Mouse (Mus musculus) stomach, embryonic 14.5 days (tissue): Measurements from ENCODE around the gene Col4a6. TPM values are rescaled to one million over a fixed set of nuclear protein-coding genes. Genes with fewer than 3 reads are reported as not detected.

Experiments
- ATAC-seq: fragments of 200-750 bp; cut with Nextera tagmentation; 2 replicates; pipeline ENCODE4 v1.8.0; 2017; ENCODE audit warnings: low read depth, moderate TSS enrichment; ENCODE audit not compliant: insufficient number of reproducible peaks, insufficient read depth, low FRiP score
- H3K27ac ChIP-seq: fragments of 300-500 bp; sonication (generic); 2 replicates; pipeline ENCODE4 v1.5.1; 2014; ENCODE audit warnings: mild to moderate bottlenecking, low read length, moderate library complexity, mixed read lengths
- H3K27me3 ChIP-seq: fragments of 300-500 bp; sonication (generic); 2 replicates; pipeline ENCODE4 v1.6.1; 2014; ENCODE audit warnings: low read length, control low read depth, mixed read lengths; ENCODE audit not compliant: control insufficient read depth, insufficient read depth
- H3K36me3 ChIP-seq: fragments of 300-500 bp; sonication (generic); 2 replicates; pipeline ENCODE4 v1.6.1; 2014; ENCODE audit warnings: mild to moderate bottlenecking, control low read depth, low read length, moderate library complexity, mixed read lengths; ENCODE audit not compliant: control insufficient read depth, insufficient read depth
- H3K4me1 ChIP-seq: fragments of 300-500 bp; sonication (generic); 2 replicates; pipeline ENCODE4 v1.6.1; 2014; ENCODE audit warnings: low read length, control low read depth, mixed read lengths; ENCODE audit not compliant: control insufficient read depth, insufficient read depth
- H3K4me2 ChIP-seq: fragments of 300-500 bp; sonication (generic); replicated peaks from 2 replicates; pipeline ENCODE4 v1.6.1; 2014; ENCODE audit warnings: low read depth, low read length, control low read depth
- H3K4me3 ChIP-seq: fragments of 300-500 bp; sonication (generic); 2 replicates; pipeline ENCODE4 v1.5.1; 2014; ENCODE audit warnings: low read depth, low read length, control low read depth
- H3K9ac ChIP-seq: fragments of 300-500 bp; sonication (generic); replicated peaks from 2 replicates; pipeline ENCODE4 v1.6.1; 2014; ENCODE audit warnings: low read depth, mild to moderate bottlenecking, control low read depth, low read length, moderate library complexity, mixed read lengths
- H3K9me3 ChIP-seq: fragments of 300-500 bp; sonication (generic); 2 replicates; pipeline ENCODE4 v1.6.1; 2016; ENCODE audit warnings: low read depth, low read length, control low read depth; ENCODE audit not compliant: control insufficient read depth
- WGBS: fragments of 180-500 bp; shearing (Covaris S2); extraction: QIAGEN DNeasy Blood & Tissue Kit; methylation state at CpG from one replicate; pipeline ENCODE4 v1.1.7; 2014; 5-methylcytosine and 5-hydroxymethylcytosine counted together
- polyA plus RNA-seq: library from polyadenylated mRNA; unstranded; fragments of >200 nt; fragmentation: Nextera tagmentation; extraction: Ambion mirVana; gene quantifications from 2 replicates; pipeline ENCODE4 v1.2.1, GENCODE M21; 2014

The Col4a6 gene
- polyA plus RNA-seq, 1 experiment from 2014 or later: 9.4 TPM

- no peaks in the 10 kb centered on the region for H3K4me1 ChIP-seq
- H3K9me3 ChIP-seq: no peaks in the 10 kb centered on the region
- H3K36me3 ChIP-seq: no peaks in the 10 kb centered on the region
- H3K27me3 ChIP-seq: no peaks in the 10 kb centered on the region
- no peak for ATAC-seq
- H3K4me3 ChIP-seq: no peak overlapping the region
- 44% methylated on average over 5 of the region's 5 CpGs for WGBS
- no peak overlapping the region for H3K9ac ChIP-seq
- no peak overlapping the region for H3K27ac ChIP-seq
- H3K4me2 ChIP-seq: no peak overlapping the region
Measured at GRCm38 (mm10) chrX:141212802-141213201, 261.1 kb downstream of the Col4a6 start.

- no peak for ATAC-seq
- no peak overlapping the region for H3K9ac ChIP-seq
- no peak overlapping the region for H3K4me2 ChIP-seq
- H3K27me3 ChIP-seq: no peaks in the 10 kb centered on the region
- no peak overlapping the region for H3K27ac ChIP-seq
- 68% methylated on average over 3 of the region's 3 CpGs for WGBS
- no peaks in the 10 kb centered on the region for H3K36me3 ChIP-seq
- no peaks in the 10 kb centered on the region for H3K4me1 ChIP-seq
- no peaks in the 10 kb centered on the region for H3K9me3 ChIP-seq
- no peak overlapping the region for H3K4me3 ChIP-seq
Measured at GRCm38 (mm10) chrX:141198993-141199392, 274.9 kb downstream of the Col4a6 start.

- no peaks in the 10 kb centered on the region for H3K36me3 ChIP-seq
- H3K9ac ChIP-seq: no peak overlapping the region
- H3K4me2 ChIP-seq: no peak overlapping the region
- H3K9me3 ChIP-seq: no peaks in the 10 kb centered on the region
- ATAC-seq: no peak
- H3K4me3 ChIP-seq: no peak overlapping the region
- no peaks in the 10 kb centered on the region for H3K4me1 ChIP-seq
- no peak overlapping the region for H3K27ac ChIP-seq
- no peaks in the 10 kb centered on the region for H3K27me3 ChIP-seq
Measured at GRCm38 (mm10) chrX:141195036-141195435, 278.8 kb downstream of the Col4a6 start.

- Histone ChIP-seq H3K9me3 (no peaks in the 10 kb centered on the region), H3K27ac (no peak overlapping the region), H3K4me2 (no peak overlapping the region), H3K36me3 (no peaks in the 10 kb centered on the region), H3K4me3 (no peak overlapping the region), H3K27me3 (0 out of 2 replicates have a peak, but pooled peaks cover 3% of the 10 kb centered on the region), H3K9ac (no peak overlapping the region), H3K4me1 (no peaks in the 10 kb centered on the region)
- ATAC-seq: no peak
- WGBS: 40% methylated on average over 7 of the region's 7 CpGs
Measured at GRCm38 (mm10) chrX:141175353-141175752, 298.5 kb downstream of the Col4a6 start.

- no peaks in the 10 kb centered on the region for H3K9me3 ChIP-seq
- no peak overlapping the region for H3K4me3 ChIP-seq
- H3K9ac ChIP-seq: no peak overlapping the region
- H3K4me2 ChIP-seq: no peak overlapping the region
- WGBS: 85% methylated on average over 4 of the region's 4 CpGs
- no peaks in the 10 kb centered on the region for H3K36me3 ChIP-seq
- ATAC-seq: no peak
- H3K27ac ChIP-seq: no peak overlapping the region
- H3K4me1 ChIP-seq: no peaks in the 10 kb centered on the region
- H3K27me3 ChIP-seq: no peaks in the 10 kb centered on the region
Measured at GRCm38 (mm10) chrX:141165067-141165466, 308.8 kb downstream of the Col4a6 start.

- no peak for ATAC-seq
- Histone ChIP-seq H3K4me1 (no peaks in the 10 kb centered on the region), H3K27me3 (no peaks in the 10 kb centered on the region), H3K4me3 (no peak overlapping the region), H3K36me3 (no peaks in the 10 kb centered on the region), H3K9me3 (no peaks in the 10 kb centered on the region), H3K27ac (no peak overlapping the region), H3K9ac (no peak overlapping the region), H3K4me2 (no peak overlapping the region)
- 72% methylated on average over 3 of the region's 3 CpGs for WGBS
Measured at GRCm38 (mm10) chrX:141160371-141160770, 313.5 kb downstream of the Col4a6 start.

- no peak overlapping the region for H3K27ac ChIP-seq
- H3K4me1 ChIP-seq: no peaks in the 10 kb centered on the region
- ATAC-seq: no peak
- H3K4me3 ChIP-seq: no peak overlapping the region
- no peaks in the 10 kb centered on the region for H3K36me3 ChIP-seq
- WGBS: 60% methylated on average over 4 of the region's 4 CpGs
- no peaks in the 10 kb centered on the region for H3K27me3 ChIP-seq
- no peak overlapping the region for H3K4me2 ChIP-seq
- no peak overlapping the region for H3K9ac ChIP-seq
- no peaks in the 10 kb centered on the region for H3K9me3 ChIP-seq
Measured at GRCm38 (mm10) chrX:141158160-141158559, 315.7 kb downstream of the Col4a6 start.

GRCm38 (mm10) chrX:141157626-141158025 lies 316.2 kb downstream of the Col4a6 start:
- Histone ChIP-seq H3K4me3 (no peak overlapping the region), H3K4me2 (no peak overlapping the region), H3K27ac (no peak overlapping the region), H3K9ac (no peak overlapping the region), H3K9me3 (no peaks in the 10 kb centered on the region), H3K4me1 (no peaks in the 10 kb centered on the region), H3K36me3 (no peaks in the 10 kb centered on the region), H3K27me3 (no peaks in the 10 kb centered on the region)
- WGBS: 50% methylated on average over 4 of the region's 4 CpGs
- no peak for ATAC-seq

- no peak overlapping the region for H3K4me3 ChIP-seq
- H3K27me3 ChIP-seq: no peaks in the 10 kb centered on the region
- H3K27ac ChIP-seq: no peak overlapping the region
- H3K9me3 ChIP-seq: no peaks in the 10 kb centered on the region
- WGBS: 16% methylated on average over 2 of the region's 2 CpGs
- no peaks in the 10 kb centered on the region for H3K36me3 ChIP-seq
- H3K4me2 ChIP-seq: no peak overlapping the region
- no peak for ATAC-seq
- no peaks in the 10 kb centered on the region for H3K4me1 ChIP-seq
- H3K9ac ChIP-seq: no peak overlapping the region
Measured at GRCm38 (mm10) chrX:141156696-141157095, 317.2 kb downstream of the Col4a6 start.
